Mouse (Mus musculus): ENCODE measurements around the gene Gm45799. TPM values are rescaled to one million over a fixed set of nuclear protein-coding genes. Genes with fewer than 3 reads are reported as not detected.

Gm45799 gene
- polyA plus RNA-seq (2015; fragmentation: Nextera tagmentation; extraction: Ambion mirVana): 24.9 and 35.7 TPM in 2 replicates

GRCm38 (mm10) chr7:105640233-105640893, at the start of gene Gm45799, which contains the start of gene Arfip2:
Gene Gm45799 (plus strand): TSS chr7:105640552.
Gene Arfip2 (minus strand): TSS chr7:105640416.
- Histone ChIP-seq H3K4me2 (ENCODE audit: low read depth, low read length) (peak within 1 kb of the TSS; percentile 97), H3K9ac (ENCODE audit: low read length) (peak within 1 kb of the TSS; percentile 80), H3K36me3 (ENCODE audit: control insufficient read depth, insufficient read depth, low read length) (peaks cover 14% of the 10 kb centered on the region), H3K9me3 (ENCODE audit: control insufficient read depth, low read length) (no peaks in the 10 kb centered on the region), H3K27ac (ENCODE audit: low read length) (peak within 1 kb of the TSS; percentile 95), H3K4me3 (ENCODE audit: low read length) (peak within 1 kb of the TSS; percentile 58), H3K4me1 (replicated peaks; ENCODE audit: control insufficient read depth, insufficient read depth, low read length) (peaks cover 21% of the 10 kb centered on the region), H3K27me3 (ENCODE audit: control insufficient read depth, insufficient read depth, low read depth, low read length) (no peaks in the 10 kb centered on the region)
- under 1% methylated on average over 45 of the region's 45 CpGs for WGBS
- ATAC-seq (ENCODE audit: low read depth): peak; percentile 96

- no peaks in the 10 kb centered on the region for H3K27me3 ChIP-seq (ENCODE audit: control insufficient read depth, insufficient read depth, low read depth, low read length)
- H3K36me3 ChIP-seq (ENCODE audit: control insufficient read depth, insufficient read depth, low read length): no peaks in the 10 kb centered on the region
- H3K4me2 ChIP-seq (ENCODE audit: low read depth, low read length): no peak overlapping the region
- ATAC-seq (ENCODE audit: low read depth): peak; percentile 69
- H3K9me3 ChIP-seq (ENCODE audit: control insufficient read depth, low read length): no peaks in the 10 kb centered on the region
- H3K9ac ChIP-seq (ENCODE audit: low read length): no peak overlapping the region
- H3K4me3 ChIP-seq (ENCODE audit: low read length): no peak overlapping the region
- H3K27ac ChIP-seq (ENCODE audit: low read length): no peak overlapping the region
- H3K4me1 ChIP-seq (replicated peaks; ENCODE audit: control insufficient read depth, insufficient read depth, low read length): no peaks in the 10 kb centered on the region
- WGBS: 31% methylated on average over 9 of the region's 9 CpGs
These were observed 37.3 kb upstream of the Gm45799 start for GRCm38 (mm10) chr7:105602860-105603623.

DNA sequence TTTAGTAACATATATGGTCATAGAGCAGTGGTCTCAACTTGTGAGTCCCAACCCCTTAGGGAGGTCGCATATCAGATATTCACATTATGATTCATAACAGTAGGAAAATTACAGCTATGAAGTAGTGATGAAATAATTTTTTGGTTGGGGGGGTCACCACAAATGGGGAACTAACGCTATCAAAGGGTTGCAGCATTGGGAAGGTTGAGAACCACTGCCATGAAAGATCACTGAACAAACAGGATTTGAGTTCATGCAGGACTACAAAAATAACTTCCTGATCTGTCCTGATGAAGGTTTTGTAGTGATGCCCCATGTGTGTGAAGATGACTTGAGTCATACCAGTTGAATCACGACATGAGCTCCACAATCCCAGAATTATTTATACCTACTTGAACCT, 31.9 kb upstream of the Gm45799 start:
- no peak overlapping the region for H3K4me2 ChIP-seq (ENCODE audit: low read depth, low read length)
- no peaks in the 10 kb centered on the region for H3K27me3 ChIP-seq (ENCODE audit: control insufficient read depth, insufficient read depth, low read depth, low read length)
- no peak overlapping the region for H3K4me3 ChIP-seq (ENCODE audit: low read length)
- no peaks in the 10 kb centered on the region for H3K4me1 ChIP-seq (replicated peaks; ENCODE audit: control insufficient read depth, insufficient read depth, low read length)
- no peaks in the 10 kb centered on the region for H3K9me3 ChIP-seq (ENCODE audit: control insufficient read depth, low read length)
- H3K9ac ChIP-seq (ENCODE audit: low read length): no peak overlapping the region
- no peak for ATAC-seq (ENCODE audit: low read depth)
- WGBS: 76% methylated on average over 3 of the region's 3 CpGs
- no peak overlapping the region for H3K27ac ChIP-seq (ENCODE audit: low read length)
- peaks cover 36% of the 10 kb centered on the region for H3K36me3 ChIP-seq (ENCODE audit: control insufficient read depth, insufficient read depth, low read length)

- H3K36me3 ChIP-seq (ENCODE audit: control insufficient read depth, insufficient read depth, low read length): peaks cover 59% of the 10 kb centered on the region
- no peak overlapping the region for H3K27ac ChIP-seq (ENCODE audit: low read length)
- no peaks in the 10 kb centered on the region for H3K4me1 ChIP-seq (replicated peaks; ENCODE audit: control insufficient read depth, insufficient read depth, low read length)
- 88% methylated on average over 1 of the region's 1 CpGs for WGBS
- no peak overlapping the region for H3K9ac ChIP-seq (ENCODE audit: low read length)
- H3K9me3 ChIP-seq (ENCODE audit: control insufficient read depth, low read length): no peaks in the 10 kb centered on the region
- H3K4me3 ChIP-seq (ENCODE audit: low read length): no peak overlapping the region
- no peak for ATAC-seq (ENCODE audit: low read depth)
- no peaks in the 10 kb centered on the region for H3K27me3 ChIP-seq (ENCODE audit: control insufficient read depth, insufficient read depth, low read depth, low read length)
- no peak overlapping the region for H3K4me2 ChIP-seq (ENCODE audit: low read depth, low read length)
These were observed 28.6 kb upstream of the Gm45799 start for GRCm38 (mm10) chr7:105611767-105612166.

DNA sequence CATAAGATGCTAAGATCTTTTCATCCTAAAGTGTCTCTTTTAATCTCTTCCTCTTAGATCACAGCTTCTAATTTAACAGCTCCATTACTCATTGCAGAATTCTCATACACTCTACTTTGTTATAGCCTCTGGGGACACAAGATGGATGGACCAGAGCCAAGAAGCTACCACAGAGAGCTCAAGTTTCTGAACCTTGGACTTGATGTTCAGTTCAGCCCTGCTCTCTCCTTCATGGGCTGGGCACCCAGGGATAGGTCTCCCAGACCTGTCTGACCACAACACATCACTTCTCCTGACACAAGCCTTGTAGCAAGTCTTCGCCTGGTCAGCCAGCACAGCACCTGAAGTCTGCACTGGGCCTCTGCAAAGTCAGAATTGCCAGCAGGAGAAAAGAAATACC, 26.0 kb upstream of the Gm45799 start:
- peaks cover 82% of the 10 kb centered on the region for H3K36me3 ChIP-seq (ENCODE audit: control insufficient read depth, insufficient read depth, low read length)
- H3K9ac ChIP-seq (ENCODE audit: low read length): no peak overlapping the region
- no peak for ATAC-seq (ENCODE audit: low read depth)
- H3K4me3 ChIP-seq (ENCODE audit: low read length): no peak overlapping the region
- H3K9me3 ChIP-seq (ENCODE audit: control insufficient read depth, low read length): no peaks in the 10 kb centered on the region
- no peak overlapping the region for H3K27ac ChIP-seq (ENCODE audit: low read length)
- peaks cover 3% of the 10 kb centered on the region for H3K4me1 ChIP-seq (replicated peaks; ENCODE audit: control insufficient read depth, insufficient read depth, low read length)
- no peaks in the 10 kb centered on the region for H3K27me3 ChIP-seq (ENCODE audit: control insufficient read depth, insufficient read depth, low read depth, low read length)
- WGBS: 83% methylated on average over 1 of the region's 1 CpGs
- H3K4me2 ChIP-seq (ENCODE audit: low read depth, low read length): no peak overlapping the region

- Histone ChIP-seq H3K9ac (ENCODE audit: low read length) (no peak overlapping the region), H3K9me3 (ENCODE audit: control insufficient read depth, low read length) (no peaks in the 10 kb centered on the region), H3K4me3 (ENCODE audit: low read length) (no peak overlapping the region), H3K4me1 (replicated peaks; ENCODE audit: control insufficient read depth, insufficient read depth, low read length) (peaks cover 10% of the 10 kb centered on the region), H3K36me3 (ENCODE audit: control insufficient read depth, insufficient read depth, low read length) (peaks cover 70% of the 10 kb centered on the region), H3K27ac (ENCODE audit: low read length) (no peak overlapping the region), H3K27me3 (ENCODE audit: control insufficient read depth, insufficient read depth, low read depth, low read length) (no peaks in the 10 kb centered on the region), H3K4me2 (ENCODE audit: low read depth, low read length) (no peak overlapping the region)
- 60% methylated on average over 1 of the region's 1 CpGs for WGBS
- ATAC-seq (ENCODE audit: low read depth): no peak
These were observed 24.6 kb upstream of the Gm45799 start for GRCm38 (mm10) chr7:105615720-105616119.

DNA sequence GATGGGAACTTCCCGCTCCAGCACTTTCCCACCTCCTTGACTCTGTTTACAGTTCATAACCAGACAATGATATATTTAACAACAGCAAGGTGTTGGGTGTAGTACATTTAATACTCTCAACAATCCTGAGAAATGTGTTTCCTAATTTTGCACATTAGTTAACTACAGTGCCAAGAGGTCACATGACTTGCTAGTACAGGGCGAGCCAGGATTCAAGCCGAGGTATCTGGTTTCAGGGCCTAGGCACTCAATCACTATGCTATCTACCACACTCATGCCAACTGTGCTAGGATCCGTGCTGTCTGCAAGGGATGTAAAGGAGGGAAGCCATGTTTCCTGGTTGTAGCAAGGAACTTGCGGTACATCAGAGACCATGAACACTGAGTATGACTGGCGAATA, 23.8 kb upstream of the Gm45799 start:
- H3K27ac ChIP-seq (ENCODE audit: low read length): no peak overlapping the region
- WGBS: 70% methylated on average over 6 of the region's 6 CpGs

DNA sequence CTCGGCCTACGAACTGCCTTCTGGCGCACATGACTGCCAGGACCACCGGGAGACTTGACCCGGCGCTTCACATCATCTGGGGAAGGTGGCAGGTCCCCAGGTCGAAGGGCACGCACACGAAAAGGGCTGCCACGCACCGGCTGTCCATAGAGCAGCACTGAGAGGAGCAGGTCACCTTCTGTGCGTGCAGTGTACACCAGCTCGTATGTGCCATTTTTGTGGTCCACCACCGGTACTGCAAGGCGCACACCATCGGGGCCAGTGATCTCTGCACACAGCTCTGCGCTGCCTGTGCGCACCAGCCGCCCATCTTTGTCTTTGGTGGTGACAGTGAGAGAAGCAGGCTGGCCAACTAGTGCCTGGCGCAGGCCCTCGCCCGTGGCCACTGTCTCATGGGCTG, 22.5 kb upstream of the Gm45799 start:
- Histone ChIP-seq H3K9me3 (ENCODE audit: control insufficient read depth, low read length) (no peaks in the 10 kb centered on the region), H3K4me3 (ENCODE audit: low read length) (no peak overlapping the region), H3K27ac (ENCODE audit: low read length) (no peak overlapping the region), H3K36me3 (ENCODE audit: control insufficient read depth, insufficient read depth, low read length) (peaks cover 50% of the 10 kb centered on the region), H3K4me2 (ENCODE audit: low read depth, low read length) (no peak overlapping the region), H3K4me1 (replicated peaks; ENCODE audit: control insufficient read depth, insufficient read depth, low read length) (peaks cover 19% of the 10 kb centered on the region), H3K27me3 (ENCODE audit: control insufficient read depth, insufficient read depth, low read depth, low read length) (no peaks in the 10 kb centered on the region), H3K9ac (ENCODE audit: low read length) (no peak overlapping the region)
- no peak for ATAC-seq (ENCODE audit: low read depth)
- 94% methylated on average over 22 of the region's 22 CpGs for WGBS

More for the DNA sequence above, 23.8 kb upstream of the Gm45799 start:
- peaks cover 62% of the 10 kb centered on the region for H3K36me3 ChIP-seq (ENCODE audit: control insufficient read depth, insufficient read depth, low read length)
- no peak overlapping the region for H3K4me3 ChIP-seq (ENCODE audit: low read length)
- no peak for ATAC-seq (ENCODE audit: low read depth)
- H3K9me3 ChIP-seq (ENCODE audit: control insufficient read depth, low read length): no peaks in the 10 kb centered on the region
- no peak overlapping the region for H3K9ac ChIP-seq (ENCODE audit: low read length)
- no peak overlapping the region for H3K4me2 ChIP-seq (ENCODE audit: low read depth, low read length)
- no peaks in the 10 kb centered on the region for H3K27me3 ChIP-seq (ENCODE audit: control insufficient read depth, insufficient read depth, low read depth, low read length)
- H3K4me1 ChIP-seq (replicated peaks; ENCODE audit: control insufficient read depth, insufficient read depth, low read length): peaks cover 12% of the 10 kb centered on the region

DNA sequence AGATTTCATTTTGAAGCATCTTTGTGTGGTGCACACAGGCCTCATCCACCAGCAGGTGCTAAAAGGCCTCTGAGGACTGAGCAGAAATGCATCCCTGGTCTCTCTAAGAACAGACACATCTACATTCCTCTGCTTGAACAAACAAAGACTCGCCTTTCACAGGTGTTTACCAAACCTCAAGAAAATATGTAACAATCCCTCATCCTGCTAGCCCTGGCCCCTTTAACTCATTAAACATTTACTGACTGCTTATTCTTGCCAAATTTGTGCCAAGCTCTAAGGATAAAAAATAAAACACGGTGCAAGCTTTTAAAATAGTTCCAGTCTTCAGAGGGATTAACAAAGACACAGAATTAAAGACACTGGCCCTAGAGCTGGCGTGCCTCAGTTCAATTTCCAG, 20.7 kb upstream of the Gm45799 start:
- peak; percentile 38 for ATAC-seq (ENCODE audit: low read depth)
- Histone ChIP-seq H3K9me3 (ENCODE audit: control insufficient read depth, low read length) (no peaks in the 10 kb centered on the region), H3K4me1 (replicated peaks; ENCODE audit: control insufficient read depth, insufficient read depth, low read length) (peaks cover 22% of the 10 kb centered on the region), H3K36me3 (ENCODE audit: control insufficient read depth, insufficient read depth, low read length) (peaks cover 47% of the 10 kb centered on the region), H3K9ac (ENCODE audit: low read length) (no peak overlapping the region), H3K27ac (ENCODE audit: low read length) (peak overlapping the region; percentile 93), H3K4me3 (ENCODE audit: low read length) (no peak overlapping the region), H3K27me3 (ENCODE audit: control insufficient read depth, insufficient read depth, low read depth, low read length) (no peaks in the 10 kb centered on the region), H3K4me2 (ENCODE audit: low read depth, low read length) (no peak overlapping the region)
- WGBS: 52% methylated on average over 3 of the region's 3 CpGs

Data from lung, embryonic 16.5 days (tissue).